Mouse (Mus musculus): ENCODE measurements around the gene Col25a1. TPM values are rescaled to one million over a fixed set of nuclear protein-coding genes. Genes with fewer than 3 reads are reported as not detected.
A peak's percentile ranks its signal among the peaks of the same experiment; 100 is the strongest.

Col25a1 gene
- polyA plus RNA-seq, 1 experiment from 2014 or later = 3.0 TPM

DNA sequence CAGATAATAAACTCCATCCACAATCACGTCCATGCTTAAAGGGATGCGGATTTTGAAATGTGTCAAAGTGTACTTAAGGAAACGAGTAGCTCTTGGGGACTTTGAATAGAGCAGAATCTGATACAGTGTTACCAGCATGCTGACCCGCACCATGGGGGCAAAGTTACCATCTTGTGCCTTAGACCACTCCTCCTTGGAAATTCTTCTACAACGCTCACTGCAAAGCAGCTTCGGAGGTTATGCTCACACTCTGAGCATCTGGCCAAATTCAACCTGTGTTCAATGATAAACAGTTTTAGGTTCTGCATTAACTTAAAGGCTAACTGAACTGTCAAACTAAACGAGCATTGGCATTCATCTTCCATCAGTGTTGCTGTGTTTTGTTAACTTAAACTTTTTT lies 452.7 kb downstream of the Col25a1 start:
- H3K36me3 ChIP-seq (ENCODE audit: control insufficient read depth, insufficient read depth, low read length) = no peaks in the 10 kb centered on the region
- WGBS (ENCODE audit: insufficient replicate concordance) = 70% methylated on average over 7 of the region's 7 CpGs
- no peak for ATAC-seq (replicated peaks; ENCODE audit: insufficient number of reproducible peaks, low FRiP score, low TSS enrichment)
- no peak overlapping the region for H3K27ac ChIP-seq (ENCODE audit: low read depth, low read length)
- no peaks in the 10 kb centered on the region; the same call in 1 of the 2 replicates for H3K27me3 ChIP-seq (ENCODE audit: control insufficient read depth, insufficient read depth, low read length)
- no peaks in the 10 kb centered on the region for H3K4me1 ChIP-seq (ENCODE audit: control insufficient read depth, insufficient read depth, low read length)
- H3K9me3 ChIP-seq (replicated peaks; ENCODE audit: control insufficient read depth, low read length) = no peaks in the 10 kb centered on the region
- no peak overlapping the region for H3K4me2 ChIP-seq
- H3K9ac ChIP-seq (ENCODE audit: low read depth, low read length) = no peak overlapping the region
- no peak overlapping the region for H3K4me3 ChIP-seq (ENCODE audit: low read depth, low read length)

DNA sequence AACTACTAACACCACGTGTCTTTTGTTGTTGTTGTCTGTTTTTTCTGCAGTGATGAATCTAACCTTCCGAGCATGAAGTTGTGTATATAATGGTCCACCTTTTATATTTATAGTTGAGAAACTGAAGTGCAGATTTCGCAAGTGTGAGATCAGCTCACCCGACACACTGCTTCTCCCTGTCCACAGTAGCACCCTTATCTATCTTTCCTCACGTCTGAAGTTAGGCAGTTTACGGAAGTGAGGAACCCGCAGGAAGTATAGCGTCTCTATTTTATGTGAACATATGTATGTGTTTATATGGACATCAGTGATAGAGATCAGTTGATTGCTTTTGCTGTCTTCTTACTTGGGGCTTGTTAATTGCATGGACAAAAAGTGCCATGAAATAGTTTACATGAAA lies 463.7 kb downstream of the Col25a1 start:
- Histone ChIP-seq H3K4me1 (ENCODE audit: control insufficient read depth, insufficient read depth, low read length) (peaks cover 10% of the 10 kb centered on the region), H3K27ac (ENCODE audit: low read depth, low read length) (no peak overlapping the region), H3K4me3 (ENCODE audit: low read depth, low read length) (no peak overlapping the region), H3K4me2 (peak overlapping the region; percentile 2; the same call in 1 of the 2 replicates), H3K9ac (ENCODE audit: low read depth, low read length) (no peak overlapping the region), H3K27me3 (ENCODE audit: control insufficient read depth, insufficient read depth, low read length) (no peaks in the 10 kb centered on the region), H3K9me3 (replicated peaks; ENCODE audit: control insufficient read depth, low read length) (no peaks in the 10 kb centered on the region), H3K36me3 (ENCODE audit: control insufficient read depth, insufficient read depth, low read length) (no peaks in the 10 kb centered on the region)
- 33% methylated on average over 8 of the region's 8 CpGs for WGBS (ENCODE audit: insufficient replicate concordance)
- ATAC-seq (replicated peaks; ENCODE audit: insufficient number of reproducible peaks, low FRiP score, low TSS enrichment) = no peak

GRCm38 (mm10) chr3:130601491-130601890 lies 470.2 kb downstream of the Col25a1 start:
- no peak overlapping the region for H3K4me2 ChIP-seq
- H3K36me3 ChIP-seq (ENCODE audit: control insufficient read depth, insufficient read depth, low read length) = no peaks in the 10 kb centered on the region
- 75% methylated on average over 10 of the region's 10 CpGs for WGBS (ENCODE audit: insufficient replicate concordance)
- H3K4me3 ChIP-seq (ENCODE audit: low read depth, low read length) = no peak overlapping the region
- no peaks in the 10 kb centered on the region for H3K27me3 ChIP-seq (ENCODE audit: control insufficient read depth, insufficient read depth, low read length)
- H3K27ac ChIP-seq (ENCODE audit: low read depth, low read length) = no peak overlapping the region
- no peak for ATAC-seq (replicated peaks; ENCODE audit: insufficient number of reproducible peaks, low FRiP score, low TSS enrichment)
- H3K9me3 ChIP-seq (replicated peaks; ENCODE audit: control insufficient read depth, low read length) = no peaks in the 10 kb centered on the region
- H3K4me1 ChIP-seq (ENCODE audit: control insufficient read depth, insufficient read depth, low read length) = no peaks in the 10 kb centered on the region
- no peak overlapping the region for H3K9ac ChIP-seq (ENCODE audit: low read depth, low read length)

- H3K36me3 ChIP-seq (ENCODE audit: control insufficient read depth, insufficient read depth, low read length) = no peaks in the 10 kb centered on the region
- no peak overlapping the region for H3K27ac ChIP-seq (ENCODE audit: low read depth, low read length)
- ATAC-seq (replicated peaks; ENCODE audit: insufficient number of reproducible peaks, low FRiP score, low TSS enrichment) = no peak
- no peaks in the 10 kb centered on the region for H3K4me1 ChIP-seq (ENCODE audit: control insufficient read depth, insufficient read depth, low read length)
- WGBS (ENCODE audit: insufficient replicate concordance) = 78% methylated on average over 2 of the region's 2 CpGs
- H3K27me3 ChIP-seq (ENCODE audit: control insufficient read depth, insufficient read depth, low read length) = no peaks in the 10 kb centered on the region
- H3K9me3 ChIP-seq (replicated peaks; ENCODE audit: control insufficient read depth, low read length) = no peaks in the 10 kb centered on the region
- no peak overlapping the region for H3K4me2 ChIP-seq
- no peak overlapping the region for H3K9ac ChIP-seq (ENCODE audit: low read depth, low read length)
- H3K4me3 ChIP-seq (ENCODE audit: low read depth, low read length) = no peak overlapping the region
Measured at GRCm38 (mm10) chr3:130607924-130608323, 476.6 kb downstream of the Col25a1 start.

- Histone ChIP-seq H3K36me3 (ENCODE audit: control insufficient read depth, insufficient read depth, low read length) (no peaks in the 10 kb centered on the region), H3K9ac (ENCODE audit: low read depth, low read length) (no peak overlapping the region), H3K27ac (ENCODE audit: low read depth, low read length) (no peak overlapping the region), H3K4me2 (no peak overlapping the region), H3K9me3 (replicated peaks; ENCODE audit: control insufficient read depth, low read length) (no peaks in the 10 kb centered on the region), H3K4me3 (ENCODE audit: low read depth, low read length) (no peak overlapping the region), H3K4me1 (ENCODE audit: control insufficient read depth, insufficient read depth, low read length) (peaks cover 4% of the 10 kb centered on the region; the same call in 1 of the 2 replicates), H3K27me3 (ENCODE audit: control insufficient read depth, insufficient read depth, low read length) (peaks cover 3% of the 10 kb centered on the region; the same call in 1 of the 2 replicates)
- WGBS (ENCODE audit: insufficient replicate concordance) = 73% methylated on average over 9 of the region's 9 CpGs
- ATAC-seq (replicated peaks; ENCODE audit: insufficient number of reproducible peaks, low FRiP score, low TSS enrichment) = no peak
Measured at GRCm38 (mm10) chr3:130614444-130614843, 483.1 kb downstream of the Col25a1 start.

DNA sequence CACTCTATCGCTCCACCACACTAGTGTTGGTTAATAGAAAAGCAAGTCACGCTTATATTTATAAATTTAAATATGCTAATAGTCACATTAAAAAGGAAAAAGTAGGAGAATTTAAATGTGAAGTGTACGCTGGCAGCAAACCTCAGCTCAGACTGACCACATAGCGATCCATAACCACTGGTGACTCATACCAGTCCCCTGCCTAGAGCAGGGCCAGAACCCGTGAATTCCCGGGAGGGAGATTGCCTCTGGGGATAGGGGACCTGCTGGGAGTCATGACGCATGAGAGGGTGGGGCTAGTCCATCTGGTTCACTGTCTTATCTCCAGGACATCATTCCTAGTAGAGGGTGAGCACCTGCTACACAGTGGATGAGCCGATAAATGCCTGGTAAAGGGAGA lies 484.3 kb downstream of the Col25a1 start:
- Histone ChIP-seq H3K4me3 (ENCODE audit: low read depth, low read length) (no peak overlapping the region), H3K27me3 (ENCODE audit: control insufficient read depth, insufficient read depth, low read length) (peaks cover 3% of the 10 kb centered on the region; the same call in 1 of the 2 replicates), H3K4me1 (ENCODE audit: control insufficient read depth, insufficient read depth, low read length) (peaks cover 4% of the 10 kb centered on the region; the same call in 1 of the 2 replicates), H3K4me2 (no peak overlapping the region), H3K9me3 (replicated peaks; ENCODE audit: control insufficient read depth, low read length) (no peaks in the 10 kb centered on the region), H3K36me3 (ENCODE audit: control insufficient read depth, insufficient read depth, low read length) (no peaks in the 10 kb centered on the region), H3K9ac (ENCODE audit: low read depth, low read length) (no peak overlapping the region), H3K27ac (ENCODE audit: low read depth, low read length) (no peak overlapping the region)
- no peak for ATAC-seq (replicated peaks; ENCODE audit: insufficient number of reproducible peaks, low FRiP score, low TSS enrichment)
- 52% methylated on average over 8 of the region's 8 CpGs for WGBS (ENCODE audit: insufficient replicate concordance)

DNA sequence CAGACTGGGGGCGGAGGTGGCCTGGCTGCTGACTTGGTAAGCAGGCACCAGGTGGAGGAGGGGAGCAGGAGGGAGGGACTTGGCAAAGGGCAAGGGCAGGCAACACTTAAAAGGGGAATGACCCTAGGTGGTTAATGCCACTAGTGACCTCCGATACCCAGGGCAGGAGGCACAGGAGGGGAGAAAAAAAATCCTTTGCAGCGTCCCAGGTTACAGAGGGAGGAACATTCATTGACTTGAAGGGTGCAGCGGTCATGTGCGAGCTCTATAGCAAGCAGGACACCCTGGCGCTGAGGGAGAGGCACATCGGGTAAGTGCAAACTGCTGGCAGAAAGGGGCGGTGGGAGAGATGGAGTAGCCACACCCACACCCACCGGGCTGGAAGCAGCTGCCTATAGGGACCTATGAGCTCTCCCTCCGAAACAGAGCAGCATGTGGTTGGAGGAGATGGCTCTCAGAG lies 486.2 kb downstream of the Col25a1 start, which contains the start of gene Etnppl:
Gene Etnppl (plus strand): TSS at position 10 of the 460 bp plus-strand sequence.
- 1% methylated on average over 10 of the region's 10 CpGs for WGBS (ENCODE audit: insufficient replicate concordance)
- Histone ChIP-seq H3K9ac (ENCODE audit: low read depth, low read length) (0 out of 2 replicates have a peak within 1 kb of the TSS, but pooled peaks have one; percentile 22), H3K36me3 (ENCODE audit: control insufficient read depth, insufficient read depth, low read length) (no peaks in the 10 kb centered on the region), H3K9me3 (replicated peaks; ENCODE audit: control insufficient read depth, low read length) (no peaks in the 10 kb centered on the region), H3K4me3 (ENCODE audit: low read depth, low read length) (peak within 1 kb of the TSS; percentile 27; the same call in 1 of the 2 replicates), H3K27ac (ENCODE audit: low read depth, low read length) (no peak within 1 kb of the TSS), H3K27me3 (ENCODE audit: control insufficient read depth, insufficient read depth, low read length) (peaks cover 3% of the 10 kb centered on the region; the same call in 1 of the 2 replicates), H3K4me1 (ENCODE audit: control insufficient read depth, insufficient read depth, low read length) (peaks cover 4% of the 10 kb centered on the region; the same call in 1 of the 2 replicates), H3K4me2 (peak within 1 kb of the TSS; percentile 69)
- 0 out of 2 replicates have a peak, but pooled peaks have one; percentile 31 for ATAC-seq (replicated peaks; ENCODE audit: insufficient number of reproducible peaks, low FRiP score, low TSS enrichment)

GRCm38 (mm10) chr3:130620517-130621146 lies 489.3 kb downstream of the Col25a1 start:
- Histone ChIP-seq H3K27ac (ENCODE audit: low read depth, low read length) (no peak overlapping the region), H3K9me3 (replicated peaks; ENCODE audit: control insufficient read depth, low read length) (no peaks in the 10 kb centered on the region), H3K36me3 (ENCODE audit: control insufficient read depth, insufficient read depth, low read length) (no peaks in the 10 kb centered on the region), H3K4me2 (no peak overlapping the region), H3K9ac (ENCODE audit: low read depth, low read length) (no peak overlapping the region), H3K4me3 (ENCODE audit: low read depth, low read length) (no peak overlapping the region), H3K27me3 (ENCODE audit: control insufficient read depth, insufficient read depth, low read length) (peaks cover 3% of the 10 kb centered on the region; the same call in 1 of the 2 replicates), H3K4me1 (ENCODE audit: control insufficient read depth, insufficient read depth, low read length) (peaks cover 4% of the 10 kb centered on the region; the same call in 1 of the 2 replicates)
- ATAC-seq (replicated peaks; ENCODE audit: insufficient number of reproducible peaks, low FRiP score, low TSS enrichment) = no peak
- 67% methylated on average over 12 of the region's 12 CpGs for WGBS (ENCODE audit: insufficient replicate concordance)

DNA sequence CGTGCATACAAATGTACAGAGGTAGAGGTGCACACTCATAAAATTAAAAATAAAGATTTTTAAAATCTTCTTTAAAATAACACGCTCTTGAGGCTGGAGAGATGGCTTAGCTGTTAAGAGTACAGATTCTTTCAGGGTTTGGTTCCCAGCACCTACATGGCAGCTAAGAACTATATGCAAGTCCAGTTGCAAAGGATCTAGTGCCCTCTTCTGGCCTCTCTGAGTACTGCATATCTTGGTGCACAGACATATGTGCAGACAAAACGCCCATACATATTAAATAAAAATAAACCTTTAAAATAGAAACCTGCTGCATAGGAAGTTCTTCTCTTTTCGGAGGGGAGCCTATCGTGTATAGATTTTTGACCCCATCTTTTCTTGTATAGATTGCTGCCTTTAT lies 497.1 kb downstream of the Col25a1 start:
- no peak overlapping the region for H3K27ac ChIP-seq (ENCODE audit: low read depth, low read length)
- H3K4me3 ChIP-seq (ENCODE audit: low read depth, low read length) = no peak overlapping the region
- no peaks in the 10 kb centered on the region for H3K36me3 ChIP-seq (ENCODE audit: control insufficient read depth, insufficient read depth, low read length)
- no peak for ATAC-seq (replicated peaks; ENCODE audit: insufficient number of reproducible peaks, low FRiP score, low TSS enrichment)
- no peaks in the 10 kb centered on the region for H3K27me3 ChIP-seq (ENCODE audit: control insufficient read depth, insufficient read depth, low read length)
- H3K9me3 ChIP-seq (replicated peaks; ENCODE audit: control insufficient read depth, low read length) = no peaks in the 10 kb centered on the region
- H3K4me1 ChIP-seq (ENCODE audit: control insufficient read depth, insufficient read depth, low read length) = no peaks in the 10 kb centered on the region
- H3K9ac ChIP-seq (ENCODE audit: low read depth, low read length) = no peak overlapping the region
- no peak overlapping the region for H3K4me2 ChIP-seq
- 86% methylated on average over 5 of the region's 5 CpGs for WGBS (ENCODE audit: insufficient replicate concordance)
